Mouse (Mus musculus) kidney, adult 2 months (tissue): Measurements from ENCODE around the gene Tnfaip2.

Experiments used
- CTCF ChIP-seq: fragments of 200-500 bp; conservative IDR thresholded peaks from 2 replicates; pipeline ENCODE4 v1.5.1; 2011; ENCODE audit warnings: low read depth, mild to moderate bottlenecking, control low read depth, low read length, moderate library complexity, mixed read lengths; ENCODE audit not compliant: insufficient read depth, insufficient read length
- POLR2A ChIP-seq: fragments of 200-500 bp; IDR thresholded peaks from one replicate; pipeline ENCODE4 v1.6.1; 2011; ENCODE audit warnings: low read depth, low read length, control low read depth

DNA sequence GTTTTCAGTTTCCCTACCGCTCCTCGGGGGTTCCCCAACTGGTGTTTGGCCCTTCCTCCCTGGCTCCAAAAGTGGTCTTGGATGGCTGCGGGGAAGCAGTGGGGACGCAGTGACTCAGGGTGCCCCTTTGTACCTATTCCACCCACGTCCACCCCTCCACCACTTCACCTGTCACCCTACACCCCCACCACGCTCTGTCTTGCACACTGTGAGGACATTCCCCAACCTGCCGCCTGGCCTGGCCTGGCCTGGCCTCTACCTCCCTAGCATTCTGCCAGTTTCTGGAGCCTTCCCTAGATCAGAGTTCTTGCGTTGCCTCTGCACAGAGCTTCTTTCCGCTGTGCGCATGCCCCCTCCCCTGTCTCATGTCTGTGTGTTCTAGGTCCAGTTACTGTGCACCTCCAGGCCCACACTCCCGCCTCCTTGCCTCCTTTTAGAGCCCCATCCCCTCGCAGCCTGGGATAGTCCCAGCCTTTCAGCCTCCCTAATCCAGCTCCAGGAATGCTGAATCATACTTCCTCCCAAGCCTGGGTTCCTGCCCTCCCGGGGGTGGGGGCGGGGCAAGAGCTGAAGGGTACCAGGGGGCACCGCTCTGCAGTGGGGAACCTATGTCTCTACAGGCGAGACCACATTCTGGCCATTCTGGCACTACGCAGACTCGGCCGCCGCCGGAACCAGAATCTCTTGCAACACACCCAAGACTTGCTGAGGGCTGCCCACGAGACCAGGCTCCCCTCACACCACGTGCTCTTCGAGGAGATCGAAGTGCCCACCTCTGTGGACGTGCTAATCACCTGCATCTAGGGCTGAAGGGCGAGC, 12.0 kb upstream of the Tnfaip2 start:
- TF ChIP-seq CTCF: no peak
- TF ChIP-seq POLR2A: no peak
